14 mouse cellular contexts compared by ENCODE assay signal in the genomic region with DNA sequence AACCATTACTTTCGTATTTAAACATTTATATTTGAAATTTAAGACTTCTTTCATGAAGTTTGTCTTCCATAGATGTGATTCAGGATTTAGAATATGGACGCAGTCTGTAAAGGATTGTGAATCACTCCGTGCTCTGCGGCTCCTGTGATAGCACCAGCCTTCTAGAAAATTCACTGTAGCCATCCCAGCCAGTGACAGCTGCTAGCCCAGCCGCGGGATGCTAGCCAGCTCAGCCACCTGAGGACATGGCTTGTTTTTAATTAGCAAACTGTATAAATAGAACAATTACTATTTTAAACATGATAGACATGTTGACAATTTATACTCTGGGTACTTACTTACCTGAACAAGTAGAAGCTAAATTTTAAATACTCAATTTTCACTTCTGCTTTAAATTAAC.
DNase-seq lines count a peak whose midpoint lies in the region.
"Had no signal": no experiment of that assay in that cellular context is flagged by ENCODE, and none has a peak within 500 bp of the region (broad histone marks: within the 10 kb centered on the region; RNA-seq: fewer than 3 reads in every experiment).

No protein-coding gene starts in this region.

- intact Hi-C loops in left cerebral cortex, postnatal 4 days (cut with DNase I) = no loop called here

- peak; percentile 49 for DNase-seq in gastrocnemius, postnatal 10 days
- no peak for DNase-seq in gastrocnemius, postnatal 4 days (ENCODE audit: low spot score in 2 of 2)
- DNase-seq in left cerebral cortex, postnatal 4 days = peak; percentile 58
- no peak for DNase-seq in left cerebral cortex, adult 9 months (ENCODE audit: low spot score in 2 of 2)
- DNase-seq in cerebellum, adult 9-10 months = peak; percentile 80
- DNase-seq in ovary, postnatal 10 days (ENCODE audit: low spot score) = no peak
- no peak for DNase-seq in lung, postnatal 10 days
- DNase-seq: adrenal gland, postnatal 10 days; forebrain, postnatal 0 days; heart, postnatal 4 days; kidney, adult 2 months; kidney, postnatal 14 days; liver, embryonic 13.5 days; thymus, postnatal 25 days had no signal

Comparison
In these comparisons a context has a peak if more than half of its experiments do, and no peak if none do; other contexts are left out.
1. DNase-seq: peak in gastrocnemius, postnatal 10 days (single experiment), left cerebral cortex, postnatal 4 days (single experiment) and cerebellum, adult 9-10 months (single experiment); none in gastrocnemius, postnatal 4 days (0 of 2), left cerebral cortex, adult 9 months (0 of 2), ovary, postnatal 10 days (single experiment) and lung, postnatal 10 days (single experiment).